Mouse (Mus musculus): ENCODE data around the gene Sobp. TPM values are rescaled to one million over a fixed set of nuclear protein-coding genes. Genes with fewer than 3 reads are reported as not detected.
A peak's percentile ranks its signal among the peaks of the same experiment; 100 is the strongest.

Gene Sobp
- total RNA-seq, 1 experiment from 2014 or later = 4.4 TPM

GRCm38 (mm10) chr10:42989910-42990309 is 184.4 kb downstream of the Sobp start:
- peak; percentile 74 for DNase-seq

GRCm38 (mm10) chr10:42988627-42989026 is 185.7 kb downstream of the Sobp start:
- DNase-seq = no peak

GRCm38 (mm10) chr10:42987594-42988052 is 186.7 kb downstream of the Sobp start:
- peak; percentile 58 for DNase-seq

- DNase-seq = peak; percentile 68
Observed at GRCm38 (mm10) chr10:42984886-42985285, 189.4 kb downstream of the Sobp start.

- DNase-seq = no peak
Observed at GRCm38 (mm10) chr10:42980999-42981757, 193.2 kb downstream of the Sobp start.

GRCm38 (mm10) chr10:42978346-42978745 is 196.0 kb downstream of the Sobp start:
- DNase-seq = no peak

- peak; percentile 29 for DNase-seq
Observed at GRCm38 (mm10) chr10:42976577-42976976, 197.8 kb downstream of the Sobp start.

- no peak for DNase-seq
Observed at GRCm38 (mm10) chr10:42973537-42973936, 200.8 kb downstream of the Sobp start.

GRCm38 (mm10) chr10:42972504-42973172 is 201.7 kb downstream of the Sobp start:
- DNase-seq = peak; percentile 85

GRCm38 (mm10) chr10:42968332-42968731 is 206.0 kb downstream of the Sobp start:
- DNase-seq = no peak

- DNase-seq = no peak
Observed at GRCm38 (mm10) chr10:42963061-42963460, 211.3 kb downstream of the Sobp start.

- DNase-seq = no peak
Observed at GRCm38 (mm10) chr10:42962655-42963054, 211.7 kb downstream of the Sobp start.

GRCm38 (mm10) chr10:42962181-42962601 is 212.1 kb downstream of the Sobp start:
- no peak for DNase-seq

- DNase-seq = no peak
Observed at GRCm38 (mm10) chr10:42961771-42962170, 212.6 kb downstream of the Sobp start.

- no peak for DNase-seq
Observed at GRCm38 (mm10) chr10:42958686-42959085, 215.6 kb downstream of the Sobp start.

GRCm38 (mm10) chr10:42957881-42958651 is 216.3 kb downstream of the Sobp start:
- peak; percentile 83 for DNase-seq

GRCm38 (mm10) chr10:42955205-42955604 is 219.1 kb downstream of the Sobp start:
- DNase-seq = no peak

- DNase-seq = no peak
Observed at GRCm38 (mm10) chr10:42953601-42954000, 220.7 kb downstream of the Sobp start.
